Mouse (Mus musculus): ENCODE results near the gene Scamp4.
"Not testable (repeated sequence)": the region's sequence is repeated elsewhere in the genome, so short reads cannot be mapped to it uniquely, and the experiment has no call there.

Gene Scamp4

GRCm38 (mm10) chr10:80610116-80610785 is 7.6 kb downstream of the Scamp4 start:
- DNase-seq (ENCODE audit: low spot score in 2 of 2) = no peak

- DNase-seq (ENCODE audit: low spot score in 2 of 2) = no peak
Measured at GRCm38 (mm10) chr10:80611024-80611423, 8.4 kb downstream of the Scamp4 start.

- no peak for DNase-seq (ENCODE audit: low spot score in 2 of 2)
Measured at GRCm38 (mm10) chr10:80611905-80612304, 9.2 kb downstream of the Scamp4 start.

- no peak for DNase-seq (ENCODE audit: low spot score in 2 of 2)
Measured at GRCm38 (mm10) chr10:80613821-80614220, 11.1 kb downstream of the Scamp4 start.

GRCm38 (mm10) chr10:80614351-80614750 is 11.7 kb downstream of the Scamp4 start:
- no peak for DNase-seq (ENCODE audit: low spot score in 2 of 2)

- DNase-seq (ENCODE audit: low spot score in 2 of 2) = no peak
Measured at GRCm38 (mm10) chr10:80618181-80618580, 15.5 kb downstream of the Scamp4 start.

- no peak for DNase-seq (ENCODE audit: low spot score in 2 of 2)
Measured at GRCm38 (mm10) chr10:80619465-80620244, 17.0 kb downstream of the Scamp4 start.

GRCm38 (mm10) chr10:80620365-80620764 is 17.7 kb downstream of the Scamp4 start:
- no peak for DNase-seq (ENCODE audit: low spot score in 2 of 2)

GRCm38 (mm10) chr10:80620796-80621689 is 18.4 kb downstream of the Scamp4 start:
- DNase-seq (ENCODE audit: low spot score in 2 of 2) = no peak

- no peak for DNase-seq (ENCODE audit: low spot score in 2 of 2)
Measured at GRCm38 (mm10) chr10:80621690-80621939, 18.9 kb downstream of the Scamp4 start.

GRCm38 (mm10) chr10:80621940-80622660 is 19.4 kb downstream of the Scamp4 start:
- DNase-seq (ENCODE audit: low spot score in 2 of 2) = peak; percentile 98 to 99

GRCm38 (mm10) chr10:80622661-80623456 is 20.2 kb downstream of the Scamp4 start, which contains the start of gene Csnk1g2:
Csnk1g2 (plus strand) TSS chr10:80622838.
- no peak for DNase-seq (ENCODE audit: low spot score in 2 of 2)

- no peak for DNase-seq (ENCODE audit: low spot score in 2 of 2)
Measured at GRCm38 (mm10) chr10:80623457-80624191, 21.0 kb downstream of the Scamp4 start.

- DNase-seq (ENCODE audit: low spot score in 2 of 2) = no peak
Measured at GRCm38 (mm10) chr10:80625764-80626163, 23.1 kb downstream of the Scamp4 start.

- DNase-seq (ENCODE audit: low spot score in 2 of 2) = no peak
Measured at GRCm38 (mm10) chr10:80627685-80628084, 25.0 kb downstream of the Scamp4 start.

- DNase-seq (ENCODE audit: low spot score in 2 of 2) = no peak
Measured at GRCm38 (mm10) chr10:80628925-80629324, 26.3 kb downstream of the Scamp4 start.

- DNase-seq (ENCODE audit: low spot score in 2 of 2) = no peak
Measured at GRCm38 (mm10) chr10:80635345-80635744, 32.7 kb downstream of the Scamp4 start.

GRCm38 (mm10) chr10:80646936-80647335 is 44.3 kb downstream of the Scamp4 start:
- DNase-seq (ENCODE audit: low spot score in 2 of 2) = no peak

- not testable (repeated sequence) for DNase-seq (ENCODE audit: low spot score in 2 of 2)
Measured at GRCm38 (mm10) chr10:80649910-80650309, 47.2 kb downstream of the Scamp4 start.

- DNase-seq (ENCODE audit: low spot score in 2 of 2) = no peak
Measured at GRCm38 (mm10) chr10:80650392-80650791, 47.7 kb downstream of the Scamp4 start.

Data from frontal cortex, postnatal 25 days (tissue).